Mouse (Mus musculus) layer of hippocampus, adult 9-10 months (tissue): ENCODE data around the gene Socs2.
"Not testable (repeated sequence)": the region's sequence is repeated elsewhere in the genome, so short reads cannot be mapped to it uniquely, and the experiment has no call there.

Experiments used
- DNase-seq: peaks from one replicate; pipeline ENCODE4 v3.0.0; 2022; ENCODE audit warnings: low spot score

Gene Socs2

DNA sequence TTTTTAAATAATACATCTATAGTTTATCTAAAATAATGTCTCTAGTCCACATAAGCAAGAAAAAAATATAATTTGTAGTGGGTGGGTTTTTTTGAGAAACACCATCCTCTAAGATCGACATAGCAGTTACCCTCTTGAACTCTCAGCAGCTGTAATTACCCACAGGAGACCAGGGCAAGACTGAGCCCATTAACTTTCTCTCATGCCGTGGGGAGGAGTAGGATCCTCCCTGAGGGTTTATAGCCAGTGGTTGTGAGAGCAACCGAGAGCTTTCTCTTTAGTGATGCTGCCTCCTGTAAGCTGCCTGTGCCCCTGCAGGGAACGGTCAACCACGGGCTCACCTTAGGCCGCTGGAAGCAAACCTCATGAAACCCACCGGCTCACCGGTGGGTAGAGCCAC, 24.9 kb downstream of the Socs2 start:
- DNase-seq, result no peak

DNA sequence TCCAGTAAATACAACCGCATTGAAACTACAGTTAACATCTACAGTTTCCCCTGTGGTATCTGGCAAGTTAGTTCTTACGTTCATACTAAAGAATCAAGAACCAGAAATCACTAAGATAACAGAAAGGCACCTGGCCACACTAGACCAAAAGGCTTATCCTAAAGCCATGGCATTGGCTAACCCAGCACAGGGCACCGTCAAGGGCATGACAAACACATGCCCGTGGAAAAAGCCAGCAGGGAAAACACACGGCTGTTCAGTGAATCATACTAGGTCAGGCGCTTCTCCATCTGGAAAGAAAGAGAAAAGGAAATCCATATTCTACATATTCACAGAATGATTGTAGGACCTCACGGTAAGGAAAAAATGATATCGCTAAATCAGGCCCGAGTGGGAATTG, 26.1 kb downstream of the Socs2 start:
- DNase-seq, result no peak

DNA sequence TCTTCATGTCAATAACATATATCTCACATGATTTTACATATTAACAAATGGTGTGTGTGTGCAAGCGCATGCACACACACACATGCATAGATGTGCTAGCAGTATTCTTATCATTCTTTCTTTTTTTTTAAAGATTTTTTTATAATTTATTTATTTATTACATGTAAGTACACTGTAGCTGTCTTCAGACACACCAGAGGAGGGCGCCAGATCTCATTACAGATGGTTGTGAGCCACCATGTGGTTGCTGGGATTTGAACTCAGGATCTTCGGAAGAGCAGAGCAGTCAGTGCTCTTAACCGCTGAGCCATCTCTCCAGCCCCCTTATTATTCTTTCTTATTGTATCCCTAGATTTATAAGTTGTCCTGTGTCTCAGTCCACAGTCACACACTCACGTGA, 27.2 kb downstream of the Socs2 start:
- not testable (repeated sequence) for DNase-seq

DNA sequence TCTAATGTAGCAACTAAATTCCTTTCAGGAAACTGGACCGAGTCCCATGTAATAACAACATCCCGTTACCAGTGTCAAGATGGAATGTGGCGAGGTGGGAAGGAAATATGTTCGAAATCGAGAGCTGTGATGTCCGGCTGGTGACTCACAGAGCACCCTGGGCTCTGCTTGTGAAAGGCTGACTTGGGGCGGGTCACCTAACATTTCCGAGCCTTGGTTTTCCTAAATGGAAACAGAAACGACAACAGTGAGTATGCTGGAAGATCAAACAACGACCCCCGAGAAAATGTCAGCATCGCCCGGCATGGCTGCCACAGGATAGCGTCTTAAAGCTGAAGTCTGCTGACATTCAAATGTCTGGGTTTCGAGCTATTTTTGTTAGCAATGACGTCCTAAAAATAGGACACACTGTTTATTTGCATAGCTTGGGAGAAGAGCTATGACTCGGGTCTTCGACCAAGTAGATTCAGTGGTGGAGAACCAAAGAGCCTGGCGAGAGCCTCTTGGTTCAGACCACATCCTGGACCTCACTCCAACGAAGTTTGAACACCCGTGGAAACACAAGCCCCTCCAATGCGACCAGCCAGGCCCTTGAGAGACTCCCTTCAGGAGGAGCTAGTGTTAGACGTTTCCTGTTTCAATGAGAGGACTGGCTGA, 28.0 kb downstream of the Socs2 start:
- DNase-seq, result no peak

DNA sequence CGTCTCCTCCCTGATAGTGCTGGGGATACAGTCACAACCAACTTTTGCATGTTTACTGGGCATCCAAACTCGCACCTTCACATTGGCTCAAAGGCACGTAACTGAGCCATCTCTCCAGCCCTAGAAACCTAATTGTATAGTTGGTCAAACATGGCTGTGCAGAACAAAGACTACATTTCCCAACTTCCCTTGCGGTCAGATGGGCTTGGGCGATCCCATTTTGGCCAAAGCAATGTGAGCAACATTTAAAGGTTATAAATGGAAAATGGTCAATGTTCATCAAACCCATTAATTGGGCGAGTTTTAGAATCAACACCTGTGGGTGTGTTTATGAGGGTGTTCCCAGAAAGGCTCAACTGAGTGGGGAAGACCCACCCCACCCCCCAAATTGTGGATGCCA, 30.5 kb downstream of the Socs2 start:
- no peak for DNase-seq

DNA sequence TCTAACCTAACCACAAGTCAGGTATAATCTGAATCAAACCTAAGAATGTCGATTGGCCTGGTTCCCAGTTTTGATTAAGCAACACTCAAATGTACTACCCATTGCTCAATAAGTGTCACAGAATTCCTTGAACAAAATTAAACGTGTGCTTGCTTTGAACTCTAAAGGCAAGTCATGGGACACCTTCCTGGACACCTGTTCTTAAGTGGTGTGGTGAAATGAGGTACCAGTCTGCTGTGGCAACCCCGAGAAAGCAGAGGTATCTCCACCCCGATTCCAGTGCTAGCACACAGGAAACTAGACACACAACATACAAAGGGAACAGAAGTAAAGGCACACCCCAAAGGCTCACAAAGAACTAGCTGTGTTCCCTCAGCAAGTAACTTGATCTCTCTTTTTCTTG, 31.2 kb downstream of the Socs2 start:
- no peak for DNase-seq

DNA sequence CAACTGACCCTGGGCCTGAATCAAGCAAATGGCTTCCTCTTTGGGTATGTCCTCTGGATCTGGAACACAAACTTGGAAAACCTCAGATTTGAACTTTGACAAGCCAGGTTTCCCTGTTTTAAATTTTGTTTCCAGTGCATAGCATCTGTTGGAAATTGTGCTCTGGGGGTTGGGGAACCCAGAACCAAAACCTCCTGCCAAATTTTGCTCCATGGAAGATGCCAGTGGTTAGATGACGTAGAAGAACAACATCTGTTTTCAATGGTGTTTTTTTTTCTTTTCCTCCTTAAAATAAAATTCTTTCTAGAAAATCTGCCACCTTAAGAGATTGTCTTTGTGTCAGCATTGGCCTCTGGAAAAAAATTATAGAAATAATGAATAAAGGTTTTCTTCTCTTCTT, 31.9 kb downstream of the Socs2 start:
- no peak for DNase-seq

DNA sequence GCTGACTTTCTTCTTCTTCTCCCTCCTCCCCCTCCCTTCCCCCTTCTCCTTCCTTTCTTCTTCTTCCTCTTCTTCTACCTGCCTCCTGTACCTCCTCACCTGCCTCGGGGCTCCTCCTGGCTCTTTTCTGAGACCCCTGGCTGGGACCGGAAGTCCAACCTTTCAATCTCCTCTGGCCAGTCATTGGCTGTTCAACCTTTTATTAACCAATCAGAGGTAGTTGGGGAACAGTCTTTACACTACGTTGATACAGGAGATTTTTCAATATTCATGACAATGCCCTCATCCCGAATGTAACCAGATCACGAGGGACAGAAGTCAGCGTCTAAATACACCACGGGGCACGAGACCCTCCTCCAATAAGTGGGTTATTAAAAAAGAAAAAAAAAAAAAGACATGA, 32.5 kb downstream of the Socs2 start:
- no peak for DNase-seq

DNA sequence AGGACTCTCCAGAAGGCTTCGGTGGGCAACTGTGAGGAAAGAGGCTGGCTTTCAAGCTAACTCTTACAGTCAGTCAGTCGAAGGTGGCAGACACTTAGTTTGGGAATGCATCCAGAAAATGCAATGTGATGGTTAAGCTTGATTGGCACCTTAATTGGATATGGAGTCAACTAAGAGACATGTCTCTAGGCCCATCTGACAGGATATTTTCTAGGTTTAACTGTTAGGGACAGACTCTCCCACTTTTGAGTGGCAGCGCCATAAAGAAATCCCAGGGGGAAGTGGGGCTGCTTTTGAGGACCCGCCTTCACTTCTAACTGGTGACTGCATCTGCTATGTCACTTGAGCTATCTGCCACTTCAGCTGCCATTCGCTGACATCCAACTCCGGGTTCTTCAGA, 43.6 kb downstream of the Socs2 start:
- DNase-seq, result no peak

DNA sequence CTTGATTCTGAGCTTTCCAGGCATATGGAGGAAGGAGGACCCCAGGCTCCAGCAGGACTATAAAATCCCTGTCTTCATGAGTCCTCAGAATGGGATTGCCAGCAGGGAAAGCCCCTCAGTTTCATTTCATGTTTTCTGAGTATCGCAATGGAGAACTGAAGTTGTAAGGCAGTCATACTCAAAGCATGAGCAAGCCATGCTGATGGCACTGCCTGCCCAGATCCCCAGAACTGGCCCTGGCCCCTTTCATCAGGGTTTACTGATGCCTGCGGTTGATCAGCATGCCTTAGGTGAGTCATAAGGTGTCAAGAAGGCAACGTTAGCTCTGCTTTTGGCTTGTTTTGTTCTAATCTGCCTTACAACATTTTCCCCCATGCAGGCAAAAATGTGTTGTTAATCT, 45.0 kb downstream of the Socs2 start:
- DNase-seq, result no peak

DNA sequence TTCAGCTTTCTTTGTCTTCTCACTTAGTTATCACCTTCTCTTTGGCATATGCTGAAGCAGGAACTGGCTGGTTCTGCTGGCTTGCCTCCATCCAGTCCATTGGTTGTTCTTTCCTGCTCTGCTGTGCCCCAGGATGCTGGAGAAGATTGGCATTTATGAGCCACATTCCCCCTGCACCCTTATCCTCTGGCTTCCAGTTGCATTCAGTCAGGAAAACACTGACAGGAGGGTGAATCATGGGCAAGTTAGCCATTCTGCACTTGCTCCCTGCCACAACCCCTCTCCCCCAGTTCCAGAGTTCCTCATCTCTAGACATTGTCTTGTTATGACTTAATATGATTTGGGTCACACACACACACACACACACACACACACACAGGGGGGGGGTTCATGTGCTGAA, 47.8 kb downstream of the Socs2 start:
- no peak for DNase-seq

DNA sequence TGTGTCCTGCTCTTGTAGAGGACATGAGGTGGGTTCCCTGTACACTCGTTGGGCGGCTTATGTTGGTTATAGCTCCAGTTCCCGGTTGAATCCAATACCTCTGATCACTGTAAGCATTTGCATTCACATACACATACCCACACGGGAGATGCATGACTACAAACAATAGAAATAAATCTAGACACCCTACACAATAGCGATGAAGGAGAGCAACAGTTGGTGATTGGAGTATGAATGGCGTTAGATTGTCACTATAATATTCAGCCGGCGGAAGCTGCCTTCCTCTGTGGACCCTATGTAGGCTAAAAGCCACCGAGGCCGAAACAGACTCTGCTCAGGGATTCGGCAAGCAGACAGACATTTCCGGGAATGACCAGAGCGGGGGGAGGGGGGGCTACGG, 48.8 kb downstream of the Socs2 start:
- no peak for DNase-seq

DNA sequence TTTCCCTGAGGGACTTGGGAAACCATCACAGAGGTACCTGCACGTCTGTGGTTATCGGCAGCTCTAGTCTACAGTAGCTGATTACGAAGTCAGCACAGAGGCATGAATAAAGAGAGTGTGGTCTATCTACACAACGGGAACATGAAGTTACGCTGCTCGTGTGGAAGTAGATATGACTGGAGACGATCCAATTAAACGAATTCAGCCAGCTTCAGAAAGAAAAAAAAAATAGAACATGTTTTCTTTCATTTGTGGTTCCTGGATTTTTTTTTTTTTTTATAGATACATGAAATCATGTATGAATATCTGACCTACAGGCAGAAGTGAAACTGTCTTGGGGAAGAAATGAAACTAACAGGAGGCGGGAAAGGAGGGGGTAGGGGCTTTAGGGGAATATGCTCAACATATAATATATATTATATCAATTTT, 49.3 kb downstream of the Socs2 start:
- no peak for DNase-seq

DNA sequence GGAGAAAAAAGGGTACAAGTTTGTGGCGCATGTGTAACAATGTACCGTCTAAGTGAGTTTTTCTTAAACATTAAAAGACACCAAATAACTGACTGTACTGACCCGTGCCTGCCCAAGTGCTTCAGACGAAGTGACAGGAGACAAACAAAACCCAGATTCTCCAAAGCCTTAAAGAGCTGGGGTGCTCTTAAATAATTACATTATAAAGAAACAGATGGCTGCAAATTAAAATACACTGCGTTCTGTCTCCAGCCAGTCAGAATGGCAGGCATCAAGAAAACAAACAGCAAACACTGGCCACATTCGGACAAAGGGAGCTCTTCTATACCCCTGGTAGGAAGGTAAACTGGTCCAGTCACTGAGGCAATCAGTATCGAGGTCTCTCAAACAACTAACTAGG, 49.7 kb downstream of the Socs2 start:
- DNase-seq, result no peak

DNA sequence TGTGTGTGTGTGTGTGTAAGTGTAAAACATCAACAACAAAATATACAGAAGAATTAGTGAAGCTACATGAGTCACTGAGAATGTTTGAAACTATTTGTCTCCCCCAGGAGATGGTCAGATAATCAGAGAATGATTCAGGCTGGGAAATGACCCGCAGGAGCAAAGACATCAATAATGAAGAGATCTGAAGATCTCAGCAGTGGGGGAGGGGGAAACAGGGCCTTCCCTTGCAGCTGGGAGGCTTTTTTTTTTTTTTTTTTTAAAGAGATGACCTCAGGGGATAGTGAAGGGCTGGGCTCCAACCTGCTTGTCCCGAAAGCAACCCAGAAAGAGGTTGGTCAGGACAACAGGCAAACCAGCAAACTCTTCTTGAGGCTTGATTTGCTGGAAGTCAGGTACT, 54.7 kb downstream of the Socs2 start:
- no peak for DNase-seq

DNA sequence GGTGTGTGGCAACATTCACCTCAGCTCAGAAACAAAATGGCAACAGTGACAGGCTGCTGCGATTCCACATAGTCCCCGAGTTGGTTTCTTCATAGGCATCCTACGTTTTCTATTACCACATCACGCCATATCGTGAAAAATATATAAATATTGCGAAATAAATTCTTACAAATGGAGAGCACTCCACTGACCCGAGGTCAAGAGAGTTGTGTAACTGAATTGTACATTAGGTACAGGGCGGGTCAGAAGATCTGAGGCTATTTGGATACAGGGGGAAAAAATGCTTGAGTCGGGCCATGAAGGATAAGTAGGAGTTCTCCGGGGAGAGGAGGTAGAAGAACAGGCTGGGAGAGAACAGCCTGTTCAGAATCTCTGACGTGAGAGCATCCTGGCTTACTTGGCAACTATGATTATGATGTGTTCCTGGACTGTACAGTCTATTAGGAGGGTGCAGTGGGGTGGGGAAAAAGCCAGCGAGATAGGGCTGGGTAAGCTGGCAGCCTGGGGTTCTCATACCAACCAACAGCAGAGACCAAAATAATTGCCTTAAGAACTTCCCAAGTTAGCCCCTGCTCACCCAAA, 55.6 kb downstream of the Socs2 start:
- DNase-seq, result no peak

DNA sequence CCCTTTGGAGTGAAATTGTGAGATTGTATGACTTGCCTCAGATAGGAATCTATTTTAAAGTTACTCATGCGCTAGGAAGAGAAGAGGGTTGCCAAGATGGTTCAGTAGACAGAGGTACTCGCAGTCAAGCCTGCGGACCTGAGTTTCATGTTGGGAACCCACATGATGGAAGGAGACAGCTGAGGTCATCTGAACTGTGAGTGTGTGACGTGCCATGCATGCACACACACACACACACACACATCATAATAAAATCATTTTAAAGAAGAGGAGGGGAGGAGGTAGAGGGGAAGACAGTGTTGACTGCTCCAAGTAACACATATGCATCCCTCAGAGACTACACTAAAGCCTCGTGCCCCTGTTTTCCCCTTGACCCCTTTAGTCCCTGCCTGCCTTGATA, 56.9 kb downstream of the Socs2 start:
- no peak for DNase-seq

DNA sequence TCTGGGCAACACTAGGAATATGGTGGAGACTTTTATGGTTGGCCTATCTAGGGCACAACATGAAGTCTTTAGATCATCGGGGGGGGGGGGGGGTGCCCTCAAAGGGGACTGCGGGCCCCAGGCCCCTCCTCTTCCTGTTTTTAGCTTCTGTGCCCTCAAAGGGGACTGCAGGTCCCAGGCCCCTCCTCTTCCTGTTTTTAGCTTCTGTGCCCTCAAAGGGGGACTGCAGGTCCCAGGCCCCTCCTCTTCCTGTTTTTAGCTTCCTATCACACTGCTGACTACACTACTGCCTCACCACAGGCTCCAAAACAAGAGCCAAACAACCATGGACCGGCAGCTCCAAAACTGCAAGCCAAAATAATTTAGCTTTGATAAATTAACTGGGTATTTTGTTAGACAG, 59.3 kb downstream of the Socs2 start:
- DNase-seq, result no peak

DNA sequence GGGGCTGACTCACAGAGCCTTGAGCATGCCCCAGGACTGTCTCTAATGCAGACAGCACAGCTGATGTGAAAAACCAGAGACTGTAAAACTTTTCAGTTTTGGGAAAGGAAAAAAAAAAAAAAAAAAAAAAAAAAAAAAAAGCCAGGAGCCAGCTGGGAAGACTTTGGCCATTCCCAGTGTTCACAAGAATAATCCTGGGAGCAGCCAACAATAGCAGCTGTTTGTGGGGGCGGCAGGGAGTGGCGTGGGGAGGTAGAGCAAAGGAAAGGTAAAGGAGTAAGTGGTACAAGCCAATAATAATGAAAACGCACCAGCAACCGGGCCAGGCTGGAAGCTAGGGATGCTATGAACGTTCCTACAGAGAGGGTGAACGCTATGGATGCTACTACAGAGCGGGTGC, 60.3 kb downstream of the Socs2 start:
- no peak for DNase-seq

DNA sequence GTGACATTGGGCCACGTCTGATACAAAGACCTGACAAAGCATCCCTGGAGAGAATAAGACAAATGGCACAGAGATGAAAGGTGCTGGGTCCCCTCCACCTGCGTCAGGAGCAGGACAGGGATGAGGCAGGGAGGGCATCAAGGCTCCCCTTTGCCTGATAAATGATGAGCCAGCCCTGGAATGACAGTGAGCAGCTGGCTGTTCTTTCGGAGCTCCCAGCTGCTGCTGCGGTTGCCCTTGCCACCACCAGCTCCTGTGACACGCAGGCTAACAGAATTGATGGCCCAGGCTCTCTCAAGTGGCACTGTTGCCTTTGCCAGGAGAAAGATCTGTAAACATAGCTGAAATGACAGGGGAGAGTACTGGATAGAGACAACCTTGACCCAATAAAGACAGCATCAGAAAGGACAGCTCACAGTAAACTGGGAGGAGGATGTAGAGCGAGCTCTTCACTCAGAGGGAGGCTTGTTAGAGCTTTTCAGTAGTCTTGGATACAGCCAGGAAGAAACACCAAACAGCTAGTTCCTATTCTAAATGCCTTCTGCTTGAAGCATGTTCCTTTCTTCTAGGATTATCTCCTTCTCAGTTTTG, 61.2 kb downstream of the Socs2 start:
- no peak for DNase-seq

DNA sequence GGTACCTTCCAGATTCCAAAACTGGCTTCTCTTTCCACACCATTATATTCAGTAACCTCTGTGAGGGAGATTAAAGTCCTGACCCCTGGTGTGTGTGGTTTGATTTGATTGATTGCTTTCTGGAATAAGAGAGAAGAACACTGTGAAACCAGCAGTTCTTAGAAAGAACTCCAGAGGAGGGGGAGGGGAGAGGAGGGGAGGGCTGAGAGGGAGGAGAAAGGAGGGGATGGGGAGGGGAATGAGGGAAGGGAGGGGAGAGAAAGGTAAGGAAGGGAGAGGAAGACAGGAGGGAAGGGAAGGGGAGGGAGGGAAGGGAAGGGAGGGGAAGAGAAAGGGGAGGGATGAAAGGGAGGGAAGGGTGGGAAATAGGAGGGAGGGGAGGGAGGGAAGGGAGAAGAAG, 62.3 kb downstream of the Socs2 start:
- DNase-seq, result no peak

DNA sequence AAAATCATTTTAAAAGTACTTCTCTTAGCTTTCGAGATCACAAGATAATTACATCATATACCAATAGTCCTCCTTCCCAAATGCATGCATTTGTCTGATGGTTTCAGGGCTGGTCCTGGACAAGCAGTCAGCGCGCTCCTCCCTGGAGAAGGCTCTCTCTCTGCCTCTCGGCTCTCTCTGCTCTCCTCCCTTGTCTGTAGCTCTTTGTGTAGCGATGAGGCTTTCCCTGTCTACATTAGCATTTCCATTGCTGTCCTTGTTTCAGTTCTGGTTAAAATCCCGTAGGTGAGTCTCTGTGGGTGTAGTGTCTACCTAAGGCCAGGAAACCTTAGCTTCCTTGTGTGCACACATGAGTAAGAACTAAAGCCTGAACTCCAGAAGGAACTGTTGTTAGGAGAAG, 62.9 kb downstream of the Socs2 start:
- no peak for DNase-seq

DNA sequence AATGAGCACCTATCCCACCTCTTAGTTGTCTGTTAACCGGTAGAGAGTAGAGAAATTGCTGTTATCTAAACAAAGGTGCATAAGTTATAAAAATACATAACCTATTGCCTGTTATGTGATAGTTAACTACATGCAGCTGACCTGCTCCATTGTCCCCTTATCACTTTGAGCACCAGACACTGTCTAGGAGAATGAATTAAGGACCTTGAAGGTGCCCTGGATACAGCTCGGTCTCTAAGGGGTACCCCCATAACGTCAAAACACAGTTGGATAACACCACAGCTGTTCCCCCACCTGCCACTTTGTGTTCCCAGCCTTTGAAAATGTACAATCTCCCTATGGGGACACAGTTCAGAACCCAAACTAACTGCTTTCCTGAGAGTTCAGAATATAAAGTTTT, 68.5 kb downstream of the Socs2 start:
- no peak for DNase-seq

DNA sequence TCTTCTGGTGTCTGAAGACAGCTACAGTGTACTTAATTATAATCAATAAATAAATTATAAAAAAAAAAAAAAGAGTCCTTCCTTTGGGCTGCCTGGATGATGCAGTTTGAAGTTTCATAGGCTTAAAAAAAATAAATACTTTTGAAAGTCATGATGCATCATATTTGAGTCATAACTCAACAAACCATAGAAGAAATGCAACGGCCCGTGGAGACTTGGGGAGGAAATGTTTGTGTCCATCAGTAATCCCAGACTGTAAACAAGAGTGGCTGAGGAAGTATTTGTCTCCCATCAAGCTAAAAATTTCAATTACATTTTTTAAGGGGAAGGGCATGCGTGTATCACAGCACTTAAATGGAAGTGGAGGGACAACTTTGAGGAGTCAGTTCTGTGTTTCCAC, 69.2 kb downstream of the Socs2 start:
- no peak for DNase-seq
